Mouse (Mus musculus): ENCODE measurements around the gene Pramel6. TPM values are rescaled to one million over a fixed set of nuclear protein-coding genes. Genes with fewer than 3 reads are reported as not detected.
A peak's percentile ranks its signal among the peaks of the same experiment; 100 is the strongest.
"Not testable (repeated sequence)": the region's sequence is repeated elsewhere in the genome, so short reads cannot be mapped to it uniquely, and the experiment has no call there.

Pramel6 gene
- polyA plus RNA-seq (2015; fragmentation: Nextera tagmentation; extraction: Ambion mirVana): not detected in 2 replicates

DNA sequence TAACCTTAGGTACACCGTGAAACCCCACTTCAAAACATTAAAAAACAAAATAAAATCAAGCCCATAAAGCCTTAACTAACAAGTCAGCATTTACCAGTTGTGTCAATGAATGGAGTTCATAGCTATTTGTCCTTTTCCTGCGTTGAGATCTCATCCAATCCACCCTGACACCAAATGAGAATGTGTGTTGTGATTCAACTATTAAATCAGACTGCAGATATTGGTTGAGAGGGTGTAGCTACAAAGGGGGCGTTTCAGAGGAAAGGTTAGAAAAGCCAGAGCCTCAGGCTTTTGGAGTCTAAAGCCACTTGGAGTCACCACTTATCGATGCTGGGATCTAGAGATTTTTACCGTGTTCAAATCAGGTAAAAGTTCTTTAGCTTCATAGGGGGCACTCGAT lies at the start of gene Pramel6:
Gene Pramel6 (plus strand): TSS at position 301 of the 400 bp plus-strand sequence.
- no peak for ATAC-seq (ENCODE audit: insufficient read depth, low FRiP score, low read depth)
- H3K4me2 ChIP-seq: no peak within 1 kb of the TSS
- H3K36me3 ChIP-seq: no peaks in the 10 kb centered on the region
- H3K27ac ChIP-seq: no peak within 1 kb of the TSS
- H3K27me3 ChIP-seq (replicated peaks): no peaks in the 10 kb centered on the region
- no peak within 1 kb of the TSS for H3K9ac ChIP-seq
- no peak within 1 kb of the TSS for H3K4me3 ChIP-seq (replicated peaks)
- 89% methylated on average over 6 of the region's 6 CpGs for WGBS
- H3K4me1 ChIP-seq: no peaks in the 10 kb centered on the region
- H3K9me3 ChIP-seq: no peaks in the 10 kb centered on the region

DNA sequence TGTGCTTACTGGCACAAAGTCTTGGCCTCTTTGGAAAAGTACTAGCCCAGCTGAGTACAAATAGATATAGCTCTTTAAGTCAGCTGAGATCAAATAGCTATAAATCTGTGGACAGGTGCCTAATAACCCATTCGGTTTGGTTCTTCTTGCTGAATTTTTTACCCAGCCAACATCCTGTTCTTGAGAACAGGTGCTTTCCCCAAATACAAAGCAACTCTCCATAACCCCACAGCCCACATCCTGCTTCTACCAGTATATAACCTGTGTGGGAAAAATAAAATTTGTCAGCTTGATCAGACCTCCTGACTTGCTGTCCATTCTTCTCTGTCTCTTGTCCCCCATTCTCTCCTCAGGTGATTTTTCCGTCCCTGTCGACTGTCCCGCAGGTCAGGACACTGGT lies 44.6 kb upstream of the Pramel6 start:
- Histone ChIP-seq H3K4me1 (no peaks in the 10 kb centered on the region), H3K4me2 (no peak overlapping the region), H3K27me3 (replicated peaks) (no peaks in the 10 kb centered on the region), H3K36me3 (no peaks in the 10 kb centered on the region), H3K9me3 (no peaks in the 10 kb centered on the region), H3K9ac (no peak overlapping the region), H3K27ac (no peak overlapping the region), H3K4me3 (replicated peaks) (no peak overlapping the region)
- 89% methylated on average over 4 of the region's 4 CpGs for WGBS
- ATAC-seq (ENCODE audit: insufficient read depth, low FRiP score, low read depth): no peak

- Histone ChIP-seq H3K9ac (no peak overlapping the region), H3K27ac (no peak overlapping the region), H3K4me3 (replicated peaks) (no peak overlapping the region), H3K9me3 (no peaks in the 10 kb centered on the region), H3K4me1 (no peaks in the 10 kb centered on the region), H3K36me3 (no peaks in the 10 kb centered on the region), H3K4me2 (no peak overlapping the region), H3K27me3 (replicated peaks) (no peaks in the 10 kb centered on the region)
- no peak for ATAC-seq (ENCODE audit: insufficient read depth, low FRiP score, low read depth)
Observed at GRCm38 (mm10) chr2:87480207-87480606, 26.2 kb upstream of the Pramel6 start.

GRCm38 (mm10) chr2:87481158-87481557 lies 25.2 kb upstream of the Pramel6 start:
- Histone ChIP-seq H3K27me3 (replicated peaks) (no peaks in the 10 kb centered on the region), H3K4me3 (replicated peaks) (no peak overlapping the region), H3K36me3 (no peaks in the 10 kb centered on the region), H3K27ac (no peak overlapping the region), H3K9me3 (no peaks in the 10 kb centered on the region), H3K9ac (no peak overlapping the region), H3K4me1 (no peaks in the 10 kb centered on the region), H3K4me2 (no peak overlapping the region)
- no peak for ATAC-seq (ENCODE audit: insufficient read depth, low FRiP score, low read depth)
- WGBS: 79% methylated on average over 4 of the region's 4 CpGs

DNA sequence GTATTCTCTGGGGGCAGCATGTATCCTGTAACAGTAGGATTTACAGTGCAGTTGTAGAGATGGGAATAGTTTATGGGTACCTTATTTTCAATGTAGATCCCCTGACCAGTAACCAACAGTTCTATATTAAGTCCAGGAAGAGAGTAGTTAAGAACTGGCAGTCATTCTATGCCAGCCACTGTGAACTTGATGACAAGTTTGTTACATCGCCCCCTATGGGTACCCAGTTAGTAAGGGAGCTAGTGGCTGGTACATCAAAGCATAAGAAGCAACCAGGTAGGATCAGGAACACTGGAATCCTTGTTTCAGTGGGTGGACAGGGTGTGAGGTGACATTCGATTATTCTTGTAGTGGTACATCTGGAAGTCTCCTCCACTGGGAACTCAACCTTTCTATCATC lies 24.1 kb upstream of the Pramel6 start:
- no peak overlapping the region for H3K4me2 ChIP-seq
- H3K27ac ChIP-seq: no peak overlapping the region
- no peaks in the 10 kb centered on the region for H3K27me3 ChIP-seq (replicated peaks)
- WGBS: 84% methylated on average over 2 of the region's 2 CpGs
- H3K9me3 ChIP-seq: no peaks in the 10 kb centered on the region
- H3K36me3 ChIP-seq: no peaks in the 10 kb centered on the region
- H3K9ac ChIP-seq: no peak overlapping the region
- H3K4me3 ChIP-seq (replicated peaks): no peak overlapping the region
- H3K4me1 ChIP-seq: no peaks in the 10 kb centered on the region
- ATAC-seq (ENCODE audit: insufficient read depth, low FRiP score, low read depth): no peak

GRCm38 (mm10) chr2:87496993-87497392 lies 9.4 kb upstream of the Pramel6 start, which contains the start of gene Pramel7:
Gene Pramel7, minus strand, starts transcription at chr2:87497093.
- not testable (repeated sequence) for H3K4me1 ChIP-seq

DNA sequence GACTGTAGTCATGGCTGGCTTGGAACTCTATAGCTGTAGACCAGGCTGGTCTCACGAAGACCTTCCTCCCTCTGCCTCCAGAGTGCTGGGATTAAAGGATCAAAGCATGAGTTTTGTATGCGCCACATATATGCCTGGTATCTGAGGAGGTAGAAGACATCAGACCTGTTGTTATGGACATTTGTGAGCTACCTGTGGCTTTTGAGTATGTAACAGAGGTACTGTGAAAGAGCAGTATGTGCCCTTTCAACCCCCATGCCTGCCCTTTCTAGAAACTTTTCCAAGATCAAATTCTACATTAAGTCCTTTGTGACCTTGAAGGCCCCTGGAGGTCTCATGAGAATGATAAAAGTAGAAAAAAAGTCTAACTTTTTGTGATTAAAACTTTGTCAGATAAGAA lies 8.7 kb downstream of the Pramel6 start:
- H3K4me3 ChIP-seq (replicated peaks): no peak overlapping the region
- H3K4me1 ChIP-seq: no peaks in the 10 kb centered on the region
- 89% methylated on average over 2 of the region's 2 CpGs for WGBS
- no peak overlapping the region for H3K4me2 ChIP-seq
- H3K9me3 ChIP-seq: no peaks in the 10 kb centered on the region
- H3K9ac ChIP-seq: no peak overlapping the region
- no peaks in the 10 kb centered on the region for H3K27me3 ChIP-seq (replicated peaks)
- H3K27ac ChIP-seq: no peak overlapping the region
- ATAC-seq (ENCODE audit: insufficient read depth, low FRiP score, low read depth): no peak
- H3K36me3 ChIP-seq: no peaks in the 10 kb centered on the region

More at GRCm38 (mm10) chr2:87496993-87497392, 9.4 kb upstream of the Pramel6 start, which contains the start of gene Pramel7:
- not testable (repeated sequence) for H3K4me2 ChIP-seq; ATAC-seq (ENCODE audit: insufficient read depth, low FRiP score, low read depth); H3K36me3 ChIP-seq; H3K9ac ChIP-seq; H3K4me3 ChIP-seq (replicated peaks); H3K27ac ChIP-seq; H3K9me3 ChIP-seq; H3K27me3 ChIP-seq (replicated peaks)
- WGBS: 81% methylated on average over 4 of the region's 5 CpGs

DNA sequence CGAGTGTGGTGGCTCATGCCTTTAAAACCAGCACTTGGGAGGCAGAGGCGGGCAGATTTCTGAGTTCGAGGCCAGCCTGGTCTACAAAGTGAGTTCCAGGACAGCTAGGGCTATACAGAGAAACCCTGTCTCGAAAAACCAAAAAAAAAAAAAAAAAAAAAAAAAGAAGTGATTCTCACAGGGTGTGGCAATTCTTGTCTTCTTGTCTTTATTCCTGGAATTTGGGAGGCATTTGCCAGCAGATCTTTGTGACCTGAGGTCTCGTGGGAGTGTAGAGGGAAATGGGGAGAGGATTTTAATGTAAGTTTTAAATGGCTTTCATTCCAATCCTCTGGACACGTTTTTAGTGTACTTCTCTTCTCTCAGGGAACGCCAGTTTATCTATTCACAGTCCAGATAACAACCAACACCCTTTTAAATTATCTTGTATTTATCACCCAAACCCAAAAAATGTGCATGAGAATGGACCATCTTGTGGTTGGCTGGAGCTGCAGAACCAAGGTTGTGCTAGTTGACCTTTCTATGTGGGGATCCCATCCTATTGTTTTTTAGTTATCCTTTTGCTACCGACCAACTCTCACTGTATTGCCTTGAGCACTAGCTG lies 9.2 kb downstream of the Pramel6 start:
- 71% methylated on average over 8 of the region's 8 CpGs for WGBS
- no peaks in the 10 kb centered on the region for H3K27me3 ChIP-seq (replicated peaks)
- no peak overlapping the region for H3K27ac ChIP-seq
- no peak for ATAC-seq (ENCODE audit: insufficient read depth, low FRiP score, low read depth)
- no peak overlapping the region for H3K9ac ChIP-seq
- no peaks in the 10 kb centered on the region for H3K9me3 ChIP-seq
- H3K4me1 ChIP-seq: no peaks in the 10 kb centered on the region
- no peaks in the 10 kb centered on the region for H3K36me3 ChIP-seq
- no peak overlapping the region for H3K4me2 ChIP-seq
- H3K4me3 ChIP-seq (replicated peaks): no peak overlapping the region

DNA sequence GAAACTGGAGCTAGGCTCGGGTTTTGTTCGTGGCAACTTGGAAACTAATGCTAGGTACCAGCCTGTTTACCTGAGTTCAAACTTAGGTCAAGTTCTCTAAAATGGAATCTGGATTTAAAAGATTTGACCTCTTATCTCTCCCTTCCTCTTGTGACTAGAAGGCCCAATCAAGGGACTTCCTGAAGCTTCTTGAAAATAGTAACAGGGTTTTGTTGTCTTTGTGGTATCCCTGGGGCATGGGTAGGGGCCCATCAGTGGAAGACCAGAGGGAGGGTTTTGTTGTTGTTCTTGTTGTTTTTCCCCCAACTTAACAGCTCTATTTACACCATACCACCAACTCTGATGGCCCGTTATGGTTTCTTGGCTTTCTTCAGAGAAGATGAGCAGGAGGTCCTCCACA lies 10.2 kb downstream of the Pramel6 start:
- no peak for ATAC-seq (ENCODE audit: insufficient read depth, low FRiP score, low read depth)
- WGBS: 91% methylated on average over 3 of the region's 3 CpGs
- H3K4me1 ChIP-seq: no peaks in the 10 kb centered on the region
- H3K36me3 ChIP-seq: no peaks in the 10 kb centered on the region
- no peaks in the 10 kb centered on the region for H3K9me3 ChIP-seq
- H3K4me2 ChIP-seq: no peak overlapping the region
- H3K9ac ChIP-seq: no peak overlapping the region
- H3K27me3 ChIP-seq (replicated peaks): no peaks in the 10 kb centered on the region
- H3K4me3 ChIP-seq (replicated peaks): no peak overlapping the region
- no peak overlapping the region for H3K27ac ChIP-seq

GRCm38 (mm10) chr2:87520651-87521050 lies 14.3 kb downstream of the Pramel6 start:
- H3K27ac ChIP-seq: no peak overlapping the region
- H3K27me3 ChIP-seq (replicated peaks): no peaks in the 10 kb centered on the region
- H3K4me2 ChIP-seq: no peak overlapping the region
- WGBS: 82% methylated on average over 4 of the region's 4 CpGs
- no peak overlapping the region for H3K4me3 ChIP-seq (replicated peaks)
- H3K4me1 ChIP-seq: no peaks in the 10 kb centered on the region
- no peaks in the 10 kb centered on the region for H3K9me3 ChIP-seq
- no peaks in the 10 kb centered on the region for H3K36me3 ChIP-seq
- no peak overlapping the region for H3K9ac ChIP-seq
- ATAC-seq (ENCODE audit: insufficient read depth, low FRiP score, low read depth): no peak

GRCm38 (mm10) chr2:87525899-87526616 lies 19.7 kb downstream of the Pramel6 start:
- 27% methylated on average over 39 of the region's 39 CpGs for WGBS
- not testable (repeated sequence) for H3K4me1 ChIP-seq; H3K9me3 ChIP-seq; ATAC-seq (ENCODE audit: insufficient read depth, low FRiP score, low read depth); H3K9ac ChIP-seq; H3K27me3 ChIP-seq (replicated peaks); H3K36me3 ChIP-seq; H3K27ac ChIP-seq; H3K4me3 ChIP-seq (replicated peaks)
- peak overlapping the region; percentile 37 for H3K4me2 ChIP-seq

- no peak within 1 kb of the TSS for H3K27ac ChIP-seq
- no peak within 1 kb of the TSS for H3K4me2 ChIP-seq
- no peak for ATAC-seq (ENCODE audit: insufficient read depth, low FRiP score, low read depth)
Observed at GRCm38 (mm10) chr2:87531496-87531895, 25.1 kb downstream of the Pramel6 start, which contains the start of gene Olfr153. Gene Olfr153, plus strand, starts transcription at chr2:87531796.

More at GRCm38 (mm10) chr2:87531496-87531895, 25.1 kb downstream of the Pramel6 start, which contains the start of gene Olfr153:
- Histone ChIP-seq H3K27me3 (replicated peaks) (no peaks in the 10 kb centered on the region), H3K36me3 (no peaks in the 10 kb centered on the region), H3K9ac (no peak within 1 kb of the TSS), H3K9me3 (no peaks in the 10 kb centered on the region; the same call in 1 of the 2 replicates), H3K4me3 (replicated peaks) (no peak within 1 kb of the TSS), H3K4me1 (no peaks in the 10 kb centered on the region)
